Mouse (Mus musculus) hindbrain, embryonic 12.5 days (tissue): ENCODE data around the gene Olfr464. TPM values are rescaled to one million over a fixed set of nuclear protein-coding genes. Genes with fewer than 3 reads are reported as not detected.
"Not testable (repeated sequence)": the region's sequence is repeated elsewhere in the genome, so short reads cannot be mapped to it uniquely, and the experiment has no call there.

Source experiments
- ATAC-seq: fragments of 200-750 bp; cut with Nextera tagmentation; 2 replicates; pipeline ENCODE4 v1.8.0; 2017; ENCODE audit warnings: moderate TSS enrichment; ENCODE audit not compliant: low FRiP score
- H3K27ac ChIP-seq: fragments of 300-500 bp; sonication (generic); 2 replicates; pipeline ENCODE4 v1.5.1; 2016; ENCODE audit warnings: mild to moderate bottlenecking
- H3K27me3 ChIP-seq: fragments of 300-500 bp; sonication (generic); 2 replicates; pipeline ENCODE4 v1.6.1; 2016; ENCODE audit warnings: mild to moderate bottlenecking
- H3K36me3 ChIP-seq: fragments of 300-500 bp; sonication (generic); 2 replicates; pipeline ENCODE4 v1.6.1; 2016; ENCODE audit warnings: mild to moderate bottlenecking
- H3K4me1 ChIP-seq: fragments of 300-500 bp; sonication (generic); 2 replicates; pipeline ENCODE4 v1.6.1; 2016
- H3K4me2 ChIP-seq: fragments of 300-500 bp; sonication (generic); replicated peaks from 2 replicates; pipeline ENCODE4 v1.6.1; 2016; ENCODE audit warnings: mild to moderate bottlenecking
- H3K4me3 ChIP-seq: fragments of 300-500 bp; sonication (generic); 2 replicates; pipeline ENCODE4 v1.5.1; 2016; ENCODE audit warnings: mild to moderate bottlenecking
- H3K9ac ChIP-seq: fragments of 300-500 bp; sonication (generic); 2 replicates; pipeline ENCODE4 v1.6.1; 2016; ENCODE audit warnings: mild to moderate bottlenecking, moderate library complexity
- H3K9me3 ChIP-seq: fragments of 300-500 bp; sonication (generic); replicated peaks from 2 replicates; pipeline ENCODE4 v1.6.1; 2016; ENCODE audit warnings: mild to moderate bottlenecking
- WGBS: fragments of 180-500 bp; shearing (Covaris S2); methylation state at CpG from one replicate; pipeline ENCODE4 v1.1.7; 2016; 5-methylcytosine and 5-hydroxymethylcytosine counted together
- polyA plus RNA-seq: library from polyadenylated mRNA; unstranded; fragments of >200 nt; fragmentation: Nextera tagmentation; extraction: Ambion mirVana; gene quantifications from 2 replicates; pipeline ENCODE4 v1.2.1, GENCODE M21; 2016

Olfr464 gene
- polyA plus RNA-seq, 1 experiment from 2014 or later: not detected

DNA sequence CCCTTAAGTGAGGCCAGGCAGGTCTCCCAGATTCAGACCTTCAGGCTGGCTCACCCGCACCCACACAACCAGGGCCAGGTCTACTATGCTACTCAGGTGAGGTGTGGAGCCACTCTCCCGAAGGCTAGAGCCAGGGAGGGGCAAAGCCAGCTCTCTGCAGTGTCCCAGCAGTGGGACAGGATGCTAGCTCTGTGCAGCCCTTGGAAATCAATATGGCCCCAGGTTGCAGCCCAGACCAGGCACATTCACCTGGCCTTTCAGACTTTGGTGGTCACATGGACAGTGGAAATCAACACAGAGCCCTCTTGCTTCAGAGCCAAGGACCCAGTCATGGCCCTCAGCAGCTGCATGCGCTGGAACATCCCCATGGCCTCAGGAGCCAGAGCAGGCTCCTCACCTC is 16.4 kb downstream of the Olfr464 start:
- H3K4me1 ChIP-seq: no peaks in the 10 kb centered on the region
- H3K36me3 ChIP-seq: no peaks in the 10 kb centered on the region
- H3K9me3 ChIP-seq: no peaks in the 10 kb centered on the region
- WGBS: 81% methylated on average over 3 of the region's 3 CpGs
- H3K9ac ChIP-seq: no peak overlapping the region
- H3K27me3 ChIP-seq: no peaks in the 10 kb centered on the region
- ATAC-seq: no peak
- no peak overlapping the region for H3K4me3 ChIP-seq
- H3K4me2 ChIP-seq: no peak overlapping the region
- no peak overlapping the region for H3K27ac ChIP-seq

DNA sequence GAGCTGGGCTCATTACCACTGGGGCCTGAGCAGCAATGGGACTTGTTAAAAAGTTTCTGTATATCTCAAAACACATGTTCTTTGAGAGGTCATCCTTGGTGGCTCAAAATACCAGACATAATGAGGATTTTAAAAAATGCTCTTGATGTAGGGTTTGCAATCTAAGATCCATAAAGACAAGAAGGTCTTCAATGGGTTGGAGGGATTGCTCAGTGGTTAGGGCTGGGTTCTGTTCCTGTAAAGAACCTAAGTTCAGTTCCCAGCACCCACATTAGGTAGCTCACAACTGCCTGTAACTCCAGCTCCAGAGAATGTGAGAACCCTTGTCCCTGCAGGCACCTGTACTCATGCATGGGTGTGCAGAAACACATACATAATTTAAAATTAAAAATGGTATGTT is 23.5 kb downstream of the Olfr464 start, which contains the start of gene Olfr463:
TSS of gene Olfr463 (minus strand) at position 101 of the 400 bp plus-strand sequence.
- H3K9me3 ChIP-seq: no peaks in the 10 kb centered on the region
- H3K4me3 ChIP-seq: no peak within 1 kb of the TSS
- 0 out of 2 replicates have a peak, but pooled peaks cover 3% of the 10 kb centered on the region for H3K27me3 ChIP-seq
- no peaks in the 10 kb centered on the region for H3K4me1 ChIP-seq
- no peak within 1 kb of the TSS for H3K9ac ChIP-seq
- H3K27ac ChIP-seq: no peak within 1 kb of the TSS
- no peak within 1 kb of the TSS for H3K4me2 ChIP-seq
- ATAC-seq: no peak
- H3K36me3 ChIP-seq: no peaks in the 10 kb centered on the region

DNA sequence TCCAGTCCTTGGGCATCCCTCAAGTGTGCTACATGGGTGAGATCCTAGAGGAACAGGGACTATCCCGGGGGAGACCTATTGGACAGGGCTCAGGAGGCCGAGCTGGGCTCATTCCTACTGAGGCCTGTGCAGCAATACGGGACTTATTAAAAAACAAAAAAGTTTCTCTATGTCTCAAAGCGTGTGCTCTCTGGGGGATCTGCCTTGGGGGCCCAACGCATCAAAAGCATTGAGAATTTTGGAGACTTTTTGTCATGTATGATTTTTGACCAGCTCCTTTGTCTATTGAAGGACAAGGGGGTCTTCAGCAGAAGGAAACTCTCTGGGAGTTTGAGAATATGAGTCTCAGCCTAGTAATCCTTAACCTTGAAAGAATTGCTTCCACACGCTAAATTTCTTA is 28.6 kb downstream of the Olfr464 start, which contains the start of gene Olfr462:
TSS of gene Olfr462 (minus strand) at position 101 of the 400 bp plus-strand sequence.
- H3K4me2 ChIP-seq: no peak within 1 kb of the TSS
- ATAC-seq: no peak
- no peaks in the 10 kb centered on the region for H3K27me3 ChIP-seq
- no peak within 1 kb of the TSS for H3K4me3 ChIP-seq
- H3K4me1 ChIP-seq: no peaks in the 10 kb centered on the region
- H3K36me3 ChIP-seq: no peaks in the 10 kb centered on the region
- H3K27ac ChIP-seq: no peak within 1 kb of the TSS
- WGBS: 91% methylated on average over 6 of the region's 6 CpGs
- H3K9ac ChIP-seq: no peak within 1 kb of the TSS
- H3K9me3 ChIP-seq: no peaks in the 10 kb centered on the region

DNA sequence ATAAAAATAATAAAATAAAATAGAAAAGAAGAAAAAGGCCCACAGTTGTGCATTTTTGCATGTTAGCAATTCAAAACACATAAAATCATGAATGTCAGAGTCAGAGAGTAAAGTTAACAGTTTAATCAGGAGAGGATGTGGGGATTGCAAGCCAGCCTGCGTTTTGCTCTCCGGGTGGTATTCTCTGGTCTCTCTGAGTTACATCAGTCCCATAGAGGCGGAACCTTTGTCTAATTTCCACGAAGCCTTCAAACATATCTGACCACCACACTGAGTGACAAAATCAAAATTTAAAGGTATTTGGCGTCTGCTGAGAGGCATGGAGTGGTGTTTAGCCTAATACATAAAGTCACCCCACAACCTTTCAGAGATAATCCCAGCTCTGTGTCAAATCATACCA is 35.9 kb downstream of the Olfr464 start:
- Histone ChIP-seq H3K36me3 (no peaks in the 10 kb centered on the region), H3K27ac (no peak overlapping the region), H3K4me2 (no peak overlapping the region), H3K9ac (no peak overlapping the region), H3K9me3 (no peaks in the 10 kb centered on the region), H3K27me3 (no peaks in the 10 kb centered on the region), H3K4me3 (no peak overlapping the region), H3K4me1 (no peaks in the 10 kb centered on the region)
- 82% methylated on average over 5 of the region's 5 CpGs for WGBS
- ATAC-seq: no peak

DNA sequence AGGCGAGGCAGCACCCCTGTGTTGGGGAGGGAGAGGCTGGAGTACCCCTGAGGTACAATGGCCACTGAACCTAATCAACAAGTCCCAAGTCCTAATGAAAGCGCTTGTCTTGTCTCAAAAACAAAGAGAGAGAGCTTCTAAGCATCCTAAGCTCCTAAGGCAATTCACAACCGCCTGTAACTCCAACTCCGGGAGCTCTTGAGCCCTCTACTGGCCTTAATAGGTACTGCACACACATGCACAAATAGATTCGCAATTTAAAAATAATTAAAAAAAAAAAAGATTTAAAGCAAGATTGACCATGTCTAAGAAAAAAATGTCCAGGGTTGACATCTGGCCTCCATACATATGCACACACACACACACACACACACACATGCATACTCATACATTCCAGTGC is 37.3 kb downstream of the Olfr464 start:
- WGBS: 42% methylated on average over 5 of the region's 5 CpGs
- Histone ChIP-seq H3K27me3 (no peaks in the 10 kb centered on the region), H3K4me2 (no peak overlapping the region), H3K36me3 (no peaks in the 10 kb centered on the region), H3K9me3 (no peaks in the 10 kb centered on the region), H3K4me3 (no peak overlapping the region), H3K9ac (no peak overlapping the region), H3K27ac (no peak overlapping the region), H3K4me1 (no peaks in the 10 kb centered on the region)
- ATAC-seq: no peak

DNA sequence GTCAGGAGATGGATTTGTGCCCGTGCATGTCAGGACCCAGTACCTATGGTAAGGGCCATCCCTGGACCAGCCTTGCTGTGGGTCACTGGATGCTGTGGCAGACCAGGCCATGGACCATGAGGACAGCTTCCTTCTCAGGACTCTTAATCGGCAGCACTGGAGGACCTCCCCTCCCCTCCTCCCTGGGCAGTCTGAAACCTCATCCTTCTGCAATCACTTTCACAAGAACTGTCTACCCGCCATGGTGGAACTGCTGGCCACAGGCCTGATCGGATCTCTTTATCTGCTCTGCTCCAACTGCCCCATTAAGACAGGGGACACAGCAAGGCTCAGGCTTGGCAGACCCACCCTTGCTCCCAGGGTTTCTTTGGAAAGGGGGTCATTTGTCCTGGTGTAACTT is 39.1 kb downstream of the Olfr464 start:
- ATAC-seq: no peak
- H3K4me3 ChIP-seq: no peak overlapping the region
- H3K4me1 ChIP-seq: no peaks in the 10 kb centered on the region
- H3K27ac ChIP-seq: no peak overlapping the region
- no peaks in the 10 kb centered on the region for H3K36me3 ChIP-seq
- H3K4me2 ChIP-seq: no peak overlapping the region
- 70% methylated on average over 4 of the region's 4 CpGs for WGBS
- no peaks in the 10 kb centered on the region for H3K27me3 ChIP-seq
- no peaks in the 10 kb centered on the region for H3K9me3 ChIP-seq
- H3K9ac ChIP-seq: no peak overlapping the region

DNA sequence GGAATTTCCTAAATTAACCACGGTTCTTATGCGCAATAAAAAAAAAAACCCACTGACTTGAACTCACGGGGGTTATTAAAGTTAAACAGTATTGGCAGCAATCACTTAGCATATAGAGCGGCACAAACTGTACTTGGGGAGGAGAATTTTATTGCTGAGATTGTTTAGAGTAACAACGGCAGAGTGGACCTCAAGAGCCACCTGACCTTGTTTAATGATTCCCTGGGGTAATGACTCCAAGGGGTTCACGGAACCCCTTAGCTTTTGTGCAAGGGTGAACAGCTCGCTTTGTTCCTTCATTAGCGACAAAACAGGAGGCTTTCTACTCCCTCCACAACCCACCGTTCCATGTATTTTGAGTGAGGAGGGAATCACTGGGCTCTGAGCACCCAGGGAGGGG is 40.9 kb downstream of the Olfr464 start:
- WGBS: 76% methylated on average over 9 of the region's 9 CpGs
- no peaks in the 10 kb centered on the region for H3K36me3 ChIP-seq
- H3K4me2 ChIP-seq: no peak overlapping the region
- ATAC-seq: no peak
- no peaks in the 10 kb centered on the region for H3K9me3 ChIP-seq
- no peak overlapping the region for H3K27ac ChIP-seq
- H3K9ac ChIP-seq: no peak overlapping the region
- no peaks in the 10 kb centered on the region for H3K27me3 ChIP-seq
- no peak overlapping the region for H3K4me3 ChIP-seq
- no peaks in the 10 kb centered on the region for H3K4me1 ChIP-seq

DNA sequence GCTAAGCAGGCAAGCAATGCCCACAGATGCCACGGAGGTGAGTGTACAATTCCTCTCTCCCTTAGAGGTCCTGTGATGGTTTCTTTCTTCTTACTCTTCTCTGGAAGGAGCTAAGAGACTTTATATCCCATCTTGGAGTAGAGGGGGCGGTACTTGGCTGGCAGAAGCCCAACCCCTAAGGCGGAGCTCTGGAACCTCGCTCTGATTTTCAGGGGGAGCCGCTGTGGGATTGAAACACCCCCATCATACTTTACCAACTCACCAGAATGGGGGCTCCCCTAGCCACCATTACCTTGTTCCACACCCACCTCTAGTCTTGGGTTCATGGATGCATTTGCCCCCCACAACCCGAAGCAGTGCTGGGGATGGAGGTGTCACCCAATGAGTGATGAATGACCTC is 45.3 kb downstream of the Olfr464 start, which contains the start of gene Epx:
TSS of gene Epx (minus strand) at position 101 of the 400 bp plus-strand sequence.
- H3K9ac ChIP-seq: no peak within 1 kb of the TSS
- no peak within 1 kb of the TSS for H3K4me2 ChIP-seq
- no peak within 1 kb of the TSS for H3K4me3 ChIP-seq
- no peaks in the 10 kb centered on the region for H3K36me3 ChIP-seq
- no peak for ATAC-seq
- H3K27ac ChIP-seq: no peak within 1 kb of the TSS
- H3K4me1 ChIP-seq: no peaks in the 10 kb centered on the region
- no peaks in the 10 kb centered on the region for H3K9me3 ChIP-seq
- no peaks in the 10 kb centered on the region for H3K27me3 ChIP-seq
- 77% methylated on average over 6 of the region's 6 CpGs for WGBS

DNA sequence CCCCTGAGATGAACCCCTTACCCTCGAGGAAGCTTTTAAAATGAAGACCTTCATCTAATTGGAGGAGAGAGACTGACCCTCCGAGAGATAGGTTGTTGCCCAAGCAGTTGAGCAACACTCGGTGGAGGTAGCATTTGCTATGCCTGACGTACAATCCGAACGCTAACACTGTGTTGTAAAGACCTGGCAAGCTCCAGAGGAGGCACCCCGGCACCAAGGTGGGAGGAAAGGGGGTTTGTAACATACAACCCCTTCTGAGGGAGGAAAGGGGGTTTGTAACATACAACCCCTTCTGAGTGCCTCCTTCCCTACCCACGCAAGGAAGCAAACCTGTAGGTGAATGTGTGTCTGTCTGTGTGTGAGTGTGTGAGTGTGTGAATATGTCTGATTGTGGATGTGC is 49.0 kb downstream of the Olfr464 start:
- Histone ChIP-seq H3K9me3 (no peaks in the 10 kb centered on the region), H3K27me3 (no peaks in the 10 kb centered on the region), H3K27ac (no peak overlapping the region), H3K4me3 (no peak overlapping the region), H3K9ac (no peak overlapping the region), H3K4me2 (no peak overlapping the region), H3K36me3 (no peaks in the 10 kb centered on the region), H3K4me1 (no peaks in the 10 kb centered on the region)
- WGBS: 49% methylated on average over 8 of the region's 8 CpGs
- no peak for ATAC-seq

DNA sequence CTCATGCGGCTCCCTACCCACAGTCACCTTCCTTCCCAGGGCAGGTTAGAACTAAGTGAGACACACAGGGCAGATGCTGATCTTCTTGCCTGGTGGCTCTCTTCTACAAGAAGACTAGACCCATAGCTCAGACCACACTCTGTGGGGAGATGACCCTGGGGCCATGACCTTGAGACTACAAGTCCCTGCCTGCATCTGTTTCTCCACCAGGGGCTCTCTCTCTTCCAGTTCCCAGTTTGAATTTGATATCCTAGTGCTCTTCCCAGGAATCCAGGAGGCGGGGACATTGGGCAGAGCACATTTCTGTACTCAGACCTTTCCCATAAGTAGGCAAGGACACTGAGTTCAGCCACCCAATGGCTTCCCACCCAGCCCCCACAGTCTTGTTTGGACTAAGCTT is 50.7 kb downstream of the Olfr464 start:
- Histone ChIP-seq H3K4me1 (no peaks in the 10 kb centered on the region), H3K9ac (no peak overlapping the region), H3K4me3 (no peak overlapping the region), H3K27me3 (no peaks in the 10 kb centered on the region), H3K4me2 (no peak overlapping the region), H3K9me3 (no peaks in the 10 kb centered on the region), H3K36me3 (no peaks in the 10 kb centered on the region), H3K27ac (no peak overlapping the region)
- ATAC-seq: no peak
- WGBS: 88% methylated on average over 2 of the region's 2 CpGs

DNA sequence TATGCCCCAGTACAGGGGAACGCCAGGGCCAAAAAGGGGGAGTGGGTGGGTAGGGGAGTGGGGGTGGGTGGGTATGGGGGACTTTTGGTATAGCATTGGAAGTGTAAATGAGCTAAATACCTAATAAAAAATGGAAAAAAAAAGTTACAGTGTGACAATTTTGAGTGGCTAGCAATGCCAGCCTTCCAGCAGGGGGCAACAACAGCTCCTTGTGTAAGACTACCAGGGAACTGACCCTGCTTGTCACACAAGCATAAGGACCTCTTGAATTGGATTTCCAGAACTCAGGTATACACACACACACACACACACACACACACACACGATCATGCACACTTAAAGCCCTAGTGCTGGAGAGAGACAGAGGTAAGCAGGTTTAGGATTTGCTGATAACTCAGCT is 53.9 kb downstream of the Olfr464 start:
- H3K27me3 ChIP-seq, H3K4me1 ChIP-seq, H3K9ac ChIP-seq, H3K9me3 ChIP-seq, H3K27ac ChIP-seq, ATAC-seq, H3K4me2 ChIP-seq, H3K36me3 ChIP-seq, H3K4me3 ChIP-seq: not testable (repeated sequence)
- WGBS: 89% methylated on average over 1 of the region's 2 CpGs
